Mouse (Mus musculus) gastrocnemius, adult 18-20 months (tissue): ENCODE data around the gene Fat2. TPM values are rescaled to one million over a fixed set of nuclear protein-coding genes. Genes with fewer than 3 reads are reported as not detected.

Experiments
- DNase-seq: peaks from one replicate; pipeline ENCODE4 v3.0.0; 2021; ENCODE audit warnings: low spot score
- total RNA-seq, 2 experiments: library from RNA; stranded (reverse); gene quantifications; 2 replicates each; pipeline ENCODE4 v1.2.3; 2021

Fat2 gene
- total RNA-seq, 2 experiments from 2014 or later: 0.02 to 0.05 TPM

- no peak for DNase-seq
Observed at GRCm38 (mm10) chr11:55334063-55334462, 2.3 kb downstream of the Fat2 start.

- DNase-seq: peak; percentile 3
Observed at GRCm38 (mm10) chr11:55329868-55330772, 6.2 kb downstream of the Fat2 start.

GRCm38 (mm10) chr11:55327558-55328409, 8.6 kb downstream of the Fat2 start:
- DNase-seq: no peak

GRCm38 (mm10) chr11:55327111-55327510, 9.3 kb downstream of the Fat2 start:
- DNase-seq: no peak

GRCm38 (mm10) chr11:55326211-55326610, 10.2 kb downstream of the Fat2 start:
- no peak for DNase-seq

GRCm38 (mm10) chr11:55323854-55324253, 12.5 kb downstream of the Fat2 start:
- no peak for DNase-seq

GRCm38 (mm10) chr11:55320990-55321389, 15.4 kb downstream of the Fat2 start:
- DNase-seq: no peak

- no peak for DNase-seq
Observed at GRCm38 (mm10) chr11:55315966-55316365, 20.4 kb downstream of the Fat2 start.

GRCm38 (mm10) chr11:55314704-55315047, 21.7 kb downstream of the Fat2 start:
- no peak for DNase-seq

GRCm38 (mm10) chr11:55313768-55314703, 22.3 kb downstream of the Fat2 start:
- no peak for DNase-seq

GRCm38 (mm10) chr11:55302350-55302749, 34.0 kb downstream of the Fat2 start:
- DNase-seq: no peak

- DNase-seq: no peak
Observed at GRCm38 (mm10) chr11:55293179-55293578, 43.2 kb downstream of the Fat2 start.

GRCm38 (mm10) chr11:55291901-55292300, 44.5 kb downstream of the Fat2 start:
- no peak for DNase-seq

GRCm38 (mm10) chr11:55289851-55290391, 46.4 kb downstream of the Fat2 start:
- no peak for DNase-seq

- DNase-seq: peak; percentile 34
Observed at GRCm38 (mm10) chr11:55274756-55275155, 61.6 kb downstream of the Fat2 start.

GRCm38 (mm10) chr11:55268580-55268979, 67.8 kb downstream of the Fat2 start:
- no peak for DNase-seq

GRCm38 (mm10) chr11:55265647-55266046, 70.7 kb downstream of the Fat2 start:
- DNase-seq: no peak

- no peak for DNase-seq
Observed at GRCm38 (mm10) chr11:55264318-55264717, 72.0 kb downstream of the Fat2 start.

- peak; percentile 86 for DNase-seq
Observed at GRCm38 (mm10) chr11:55262000-55262399, 74.4 kb downstream of the Fat2 start.

GRCm38 (mm10) chr11:55261105-55261504, 75.3 kb downstream of the Fat2 start:
- no peak for DNase-seq

GRCm38 (mm10) chr11:55253391-55253790, 83.0 kb downstream of the Fat2 start:
- no peak for DNase-seq
